Mouse (Mus musculus) frontal cortex, adult 2 months (tissue): ENCODE data around the gene Cdhr2. TPM values are rescaled to one million over a fixed set of nuclear protein-coding genes. Genes with fewer than 3 reads are reported as not detected.

Experiments
- DNase-seq, 2 experiments: peaks; one replicate each; pipeline ENCODE4 v3.0.0; 2022; ENCODE audit warnings: low spot score in 1 of 2; ENCODE audit errors: extremely low spot score in 1 of 2
- polyA plus RNA-seq: library from polyadenylated mRNA; depleted of rRNA; stranded (reverse); fragments of >200 nt; gene quantifications from 2 replicates; pipeline ENCODE4 v1.2.3, GENCODE M21; 2012; rRNA removed

Cdhr2 gene
- polyA plus RNA-seq, 1 experiment, result 0.22 TPM

DNA sequence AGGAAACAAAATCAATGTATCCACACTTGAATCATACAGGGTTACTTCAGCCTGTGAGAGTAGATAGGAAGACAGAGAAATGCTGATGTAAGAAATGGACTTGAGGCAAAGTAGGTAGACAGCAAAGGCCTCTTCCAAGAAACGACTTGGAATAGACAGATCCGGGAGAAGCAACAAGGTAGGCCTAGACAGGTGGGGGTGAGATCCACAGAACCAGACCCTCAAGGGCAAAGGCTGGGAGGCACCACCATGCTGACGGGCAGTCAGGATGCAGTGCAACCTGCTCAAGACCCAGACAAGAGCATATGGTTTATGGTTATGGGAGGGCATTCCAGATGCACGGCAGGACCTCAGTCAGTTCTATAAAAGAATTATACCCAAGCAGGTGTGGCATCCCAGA, 65.8 kb downstream of the Cdhr2 start:
- DNase-seq, result no peak

GRCm38 (mm10) chr13:54780592-54780991, 79.3 kb downstream of the Cdhr2 start:
- DNase-seq, result peak in 1 of 2 experiments; percentile 78

- DNase-seq, result no peak
Observed at GRCm38 (mm10) chr13:54781086-54781485, 79.8 kb downstream of the Cdhr2 start.

GRCm38 (mm10) chr13:54783235-54783634, 82.0 kb downstream of the Cdhr2 start:
- no peak for DNase-seq

GRCm38 (mm10) chr13:54783698-54784097, 82.4 kb downstream of the Cdhr2 start, which contains the start of gene Eif4e1b:
Gene Eif4e1b (plus strand): TSS chr13:54783998.
- DNase-seq, result no peak

Other genes starting within 250 kb of the Cdhr2 start
- 24.4 and 25.0 TPM in 2 replicates for gene Thoc3, start 232.6 kb upstream of the Cdhr2 start, polyA plus RNA-seq
- gene Simc1, start 197.7 kb upstream of the Cdhr2 start, polyA plus RNA-seq, result 17.1 and 18.6 TPM in 2 replicates
- gene 4833439L19Rik, start 136.0 kb upstream of the Cdhr2 start, polyA plus RNA-seq, result 165 and 175 TPM in 2 replicates
- 13.5 and 20.6 TPM in 2 replicates for gene Arl10, start 126.4 kb upstream of the Cdhr2 start, polyA plus RNA-seq
- 24.5 and 29.3 TPM in 2 replicates for gene Nop16, start 111.4 kb upstream of the Cdhr2 start, polyA plus RNA-seq
- 233 and 327 TPM in 2 replicates for gene Higd2a, start 111.3 kb upstream of the Cdhr2 start, polyA plus RNA-seq
- gene Cltb, start 90.1 kb upstream of the Cdhr2 start, polyA plus RNA-seq, result 306 and 339 TPM in 2 replicates
- 35.0 and 39.6 TPM in 2 replicates for gene Faf2, start 79.7 kb upstream of the Cdhr2 start, polyA plus RNA-seq
- 133 and 142 TPM in 2 replicates for gene Rnf44, start 7.6 kb upstream of the Cdhr2 start, polyA plus RNA-seq
- gene Gprin1, start 48.4 kb downstream of the Cdhr2 start, polyA plus RNA-seq, result 82.2 and 88.5 TPM in 2 replicates
- gene Sncb, start 65.1 kb downstream of the Cdhr2 start, polyA plus RNA-seq, result 560 and 602 TPM in 2 replicates
- not detected in 2 replicates for gene Eif4e1b, start 82.5 kb downstream of the Cdhr2 start, polyA plus RNA-seq
- 48.2 and 57.8 TPM in 2 replicates for gene Tspan17, start 87.9 kb downstream of the Cdhr2 start, polyA plus RNA-seq
- 47.8 and 51.5 TPM in 2 replicates for gene Unc5a, start 247.9 kb downstream of the Cdhr2 start, polyA plus RNA-seq